Mouse (Mus musculus): ENCODE results near the gene Olfr1440. TPM values are rescaled to one million over a fixed set of nuclear protein-coding genes. Genes with fewer than 3 reads are reported as not detected.

Gene Olfr1440
- polyA plus RNA-seq (2012; rRNA removed) = not detected in 2 replicates

GRCm38 (mm10) chr19:12386979-12387378 lies at the start of gene Olfr1440:
Olfr1440 (plus strand) TSS chr19:12387279.
- Histone ChIP-seq H3K4me1 (replicated peaks; ENCODE audit: control insufficient read depth, insufficient read depth, low read length) (no peaks in the 10 kb centered on the region), H3K27me3 (ENCODE audit: control insufficient read depth, insufficient read depth, low read length) (no peaks in the 10 kb centered on the region), H3K36me3 (ENCODE audit: control insufficient read depth, insufficient read depth, low read length) (no peaks in the 10 kb centered on the region), H3K27ac (ENCODE audit: control insufficient read depth, insufficient read depth, low read length) (no peak within 1 kb of the TSS), H3K4me3 (ENCODE audit: control insufficient read depth, insufficient read depth, low read length) (no peak within 1 kb of the TSS)
- no peak for DNase-seq
- 89% methylated on average over 2 of the region's 2 CpGs for WGBS
- TF ChIP-seq POLR2A (IDR thresholded peaks at IDR 0.05; ENCODE audit: control insufficient read depth, extremely low read depth, insufficient read depth, low read length, poor library complexity) (no peak), CTCF (IDR thresholded peaks at IDR 0.05; ENCODE audit: borderline replicate concordance, control insufficient read depth, extremely low read depth, insufficient read depth, low read length, poor library complexity) (no peak)

GRCm38 (mm10) chr19:12373004-12373403 lies 14.1 kb upstream of the Olfr1440 start:
- 80% methylated on average over 3 of the region's 3 CpGs for WGBS
- DNase-seq = no peak
- Histone ChIP-seq H3K27me3 (ENCODE audit: control insufficient read depth, insufficient read depth, low read length) (no peaks in the 10 kb centered on the region), H3K4me1 (replicated peaks; ENCODE audit: control insufficient read depth, insufficient read depth, low read length) (no peaks in the 10 kb centered on the region), H3K4me3 (ENCODE audit: control insufficient read depth, insufficient read depth, low read length) (no peak overlapping the region), H3K27ac (ENCODE audit: control insufficient read depth, insufficient read depth, low read length) (no peak overlapping the region), H3K36me3 (ENCODE audit: control insufficient read depth, insufficient read depth, low read length) (no peaks in the 10 kb centered on the region)
- TF ChIP-seq CTCF (IDR thresholded peaks at IDR 0.05; ENCODE audit: borderline replicate concordance, control insufficient read depth, extremely low read depth, insufficient read depth, low read length, poor library complexity) (no peak), POLR2A (IDR thresholded peaks at IDR 0.05; ENCODE audit: control insufficient read depth, extremely low read depth, insufficient read depth, low read length, poor library complexity) (no peak)

GRCm38 (mm10) chr19:12374465-12375025 lies 12.5 kb upstream of the Olfr1440 start:
- Histone ChIP-seq H3K4me3 (ENCODE audit: control insufficient read depth, insufficient read depth, low read length) (no peak overlapping the region), H3K27me3 (ENCODE audit: control insufficient read depth, insufficient read depth, low read length) (no peaks in the 10 kb centered on the region), H3K36me3 (ENCODE audit: control insufficient read depth, insufficient read depth, low read length) (no peaks in the 10 kb centered on the region), H3K27ac (ENCODE audit: control insufficient read depth, insufficient read depth, low read length) (no peak overlapping the region), H3K4me1 (replicated peaks; ENCODE audit: control insufficient read depth, insufficient read depth, low read length) (no peaks in the 10 kb centered on the region)
- DNase-seq = no peak
- WGBS = 76% methylated on average over 2 of the region's 2 CpGs
- TF ChIP-seq CTCF (IDR thresholded peaks at IDR 0.05; ENCODE audit: borderline replicate concordance, control insufficient read depth, extremely low read depth, insufficient read depth, low read length, poor library complexity) (no peak), POLR2A (IDR thresholded peaks at IDR 0.05; ENCODE audit: control insufficient read depth, extremely low read depth, insufficient read depth, low read length, poor library complexity) (no peak)

GRCm38 (mm10) chr19:12413737-12414136 lies 26.7 kb downstream of the Olfr1440 start:
- no peaks in the 10 kb centered on the region for H3K4me1 ChIP-seq (replicated peaks; ENCODE audit: control insufficient read depth, insufficient read depth, low read length)
- no peak for TF ChIP-seq CTCF (IDR thresholded peaks at IDR 0.05; ENCODE audit: borderline replicate concordance, control insufficient read depth, extremely low read depth, insufficient read depth, low read length, poor library complexity)
- TF ChIP-seq POLR2A (IDR thresholded peaks at IDR 0.05; ENCODE audit: control insufficient read depth, extremely low read depth, insufficient read depth, low read length, poor library complexity) = no peak
- DNase-seq = no peak
- H3K27ac ChIP-seq (ENCODE audit: control insufficient read depth, insufficient read depth, low read length) = no peak overlapping the region
- no peaks in the 10 kb centered on the region for H3K27me3 ChIP-seq (ENCODE audit: control insufficient read depth, insufficient read depth, low read length)
- no peak overlapping the region for H3K4me3 ChIP-seq (ENCODE audit: control insufficient read depth, insufficient read depth, low read length)
- H3K36me3 ChIP-seq (ENCODE audit: control insufficient read depth, insufficient read depth, low read length) = no peaks in the 10 kb centered on the region

- H3K36me3 ChIP-seq (ENCODE audit: control insufficient read depth, insufficient read depth, low read length) = no peaks in the 10 kb centered on the region
- H3K27ac ChIP-seq (ENCODE audit: control insufficient read depth, insufficient read depth, low read length) = no peak within 1 kb of the TSS
- TF ChIP-seq POLR2A (IDR thresholded peaks at IDR 0.05; ENCODE audit: control insufficient read depth, extremely low read depth, insufficient read depth, low read length, poor library complexity) = no peak
- no peak for TF ChIP-seq CTCF (IDR thresholded peaks at IDR 0.05; ENCODE audit: borderline replicate concordance, control insufficient read depth, extremely low read depth, insufficient read depth, low read length, poor library complexity)
- no peak within 1 kb of the TSS for H3K4me3 ChIP-seq (ENCODE audit: control insufficient read depth, insufficient read depth, low read length)
- DNase-seq = no peak
- H3K4me1 ChIP-seq (replicated peaks; ENCODE audit: control insufficient read depth, insufficient read depth, low read length) = no peaks in the 10 kb centered on the region
- H3K27me3 ChIP-seq (ENCODE audit: control insufficient read depth, insufficient read depth, low read length) = no peaks in the 10 kb centered on the region
Observed at GRCm38 (mm10) chr19:12417361-12417760, 30.3 kb downstream of the Olfr1440 start, which contains the start of gene Olfr1441. Olfr1441 (plus strand) TSS chr19:12417433.

GRCm38 (mm10) chr19:12418312-12418711 lies 31.2 kb downstream of the Olfr1440 start:
- H3K27me3 ChIP-seq (ENCODE audit: control insufficient read depth, insufficient read depth, low read length) = no peaks in the 10 kb centered on the region
- no peaks in the 10 kb centered on the region for H3K4me1 ChIP-seq (replicated peaks; ENCODE audit: control insufficient read depth, insufficient read depth, low read length)
- no peaks in the 10 kb centered on the region for H3K36me3 ChIP-seq (ENCODE audit: control insufficient read depth, insufficient read depth, low read length)
- H3K27ac ChIP-seq (ENCODE audit: control insufficient read depth, insufficient read depth, low read length) = no peak overlapping the region
- no peak overlapping the region for H3K4me3 ChIP-seq (ENCODE audit: control insufficient read depth, insufficient read depth, low read length)
- TF ChIP-seq CTCF (IDR thresholded peaks at IDR 0.05; ENCODE audit: borderline replicate concordance, control insufficient read depth, extremely low read depth, insufficient read depth, low read length, poor library complexity) = no peak
- no peak for TF ChIP-seq POLR2A (IDR thresholded peaks at IDR 0.05; ENCODE audit: control insufficient read depth, extremely low read depth, insufficient read depth, low read length, poor library complexity)
- DNase-seq = no peak
- WGBS = 93% methylated on average over 3 of the region's 3 CpGs

- H3K27ac ChIP-seq (ENCODE audit: control insufficient read depth, insufficient read depth, low read length) = no peak overlapping the region
- no peak for DNase-seq
- H3K36me3 ChIP-seq (ENCODE audit: control insufficient read depth, insufficient read depth, low read length) = no peaks in the 10 kb centered on the region
- no peaks in the 10 kb centered on the region for H3K27me3 ChIP-seq (ENCODE audit: control insufficient read depth, insufficient read depth, low read length)
- H3K4me3 ChIP-seq (ENCODE audit: control insufficient read depth, insufficient read depth, low read length) = no peak overlapping the region
- no peak for TF ChIP-seq POLR2A (IDR thresholded peaks at IDR 0.05; ENCODE audit: control insufficient read depth, extremely low read depth, insufficient read depth, low read length, poor library complexity)
- no peak for TF ChIP-seq CTCF (IDR thresholded peaks at IDR 0.05; ENCODE audit: borderline replicate concordance, control insufficient read depth, extremely low read depth, insufficient read depth, low read length, poor library complexity)
- WGBS = 84% methylated on average over 6 of the region's 6 CpGs
- H3K4me1 ChIP-seq (replicated peaks; ENCODE audit: control insufficient read depth, insufficient read depth, low read length) = no peaks in the 10 kb centered on the region
Observed at GRCm38 (mm10) chr19:12420555-12420954, 33.5 kb downstream of the Olfr1440 start.

Measured in thymus, adult 2 months (tissue).